Mouse (Mus musculus): ENCODE measurements around the gene Ppp1r9a.
"Not testable (repeated sequence)": the region's sequence is repeated elsewhere in the genome, so short reads cannot be mapped to it uniquely, and the experiment has no call there.

Gene Ppp1r9a

DNA sequence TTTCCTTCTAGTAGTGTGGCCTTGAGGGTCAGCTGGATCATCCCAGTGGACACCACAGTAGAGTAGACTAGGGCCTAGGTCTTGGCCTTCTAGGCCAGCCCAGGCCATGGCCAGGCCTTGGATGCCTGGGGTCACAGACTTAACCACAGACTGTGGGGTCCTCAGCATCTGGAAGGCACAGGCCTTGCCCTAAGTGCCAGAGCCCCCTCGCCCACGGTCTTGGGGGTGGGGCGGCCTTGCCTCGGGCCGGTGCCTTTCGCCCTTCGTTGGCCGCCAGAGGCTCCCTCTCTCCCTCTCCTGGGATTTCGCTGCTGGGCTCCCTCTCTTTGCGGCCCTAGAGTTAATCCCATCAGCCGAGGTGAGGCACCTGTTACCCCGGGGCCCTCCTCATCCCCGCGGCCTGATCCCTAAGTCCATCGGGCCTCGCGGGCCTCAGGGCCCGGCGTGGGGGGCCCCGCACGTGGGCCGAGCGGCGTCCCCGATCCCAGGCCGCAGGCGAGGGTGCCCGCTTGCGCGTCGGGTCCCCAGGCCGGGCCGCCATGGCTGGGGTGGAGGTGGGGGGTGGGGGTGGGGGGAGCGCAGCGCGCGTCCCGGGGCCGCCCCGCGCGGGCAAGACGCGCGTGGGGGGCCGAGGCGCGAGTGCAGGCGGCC is at the start of gene Ppp1r9a:
Ppp1r9a (plus strand) TSS at position 244 of the 651 bp plus-strand sequence.
- DNase-seq (ENCODE audit: low spot score in 2 of 2), result peak in 1 of 2 experiments; percentile 58

GRCm38 (mm10) chr6:4855236-4855635 is 47.5 kb upstream of the Ppp1r9a start:
- no peak for DNase-seq (ENCODE audit: low spot score in 2 of 2)

DNA sequence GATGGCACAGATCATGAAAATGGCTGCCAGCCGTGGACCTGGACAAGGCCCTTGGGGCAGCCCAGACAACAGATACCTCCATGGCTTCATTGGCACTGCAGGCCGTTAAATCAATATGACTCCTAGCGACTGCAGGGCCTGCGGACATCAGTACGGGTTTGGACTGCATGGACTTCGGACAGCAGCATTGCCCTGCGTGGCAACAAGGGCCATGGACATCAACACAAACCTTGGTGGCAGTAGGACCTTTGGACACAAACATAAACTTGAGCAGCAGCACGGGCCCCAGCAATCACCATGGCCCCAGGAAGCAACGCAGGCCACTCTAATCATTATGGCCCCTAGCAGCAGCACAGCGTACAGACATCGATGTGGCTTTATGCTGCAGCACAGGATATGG is 45.8 kb upstream of the Ppp1r9a start:
- DNase-seq (ENCODE audit: low spot score in 2 of 2), result no peak

GRCm38 (mm10) chr6:4884316-4884715 is 18.4 kb upstream of the Ppp1r9a start:
- no peak for DNase-seq (ENCODE audit: low spot score in 2 of 2)

GRCm38 (mm10) chr6:4889544-4889943 is 13.2 kb upstream of the Ppp1r9a start:
- DNase-seq (ENCODE audit: low spot score in 2 of 2), result no peak

- no peak for DNase-seq (ENCODE audit: low spot score in 2 of 2)
Measured at GRCm38 (mm10) chr6:4892417-4892816, 10.3 kb upstream of the Ppp1r9a start.

DNA sequence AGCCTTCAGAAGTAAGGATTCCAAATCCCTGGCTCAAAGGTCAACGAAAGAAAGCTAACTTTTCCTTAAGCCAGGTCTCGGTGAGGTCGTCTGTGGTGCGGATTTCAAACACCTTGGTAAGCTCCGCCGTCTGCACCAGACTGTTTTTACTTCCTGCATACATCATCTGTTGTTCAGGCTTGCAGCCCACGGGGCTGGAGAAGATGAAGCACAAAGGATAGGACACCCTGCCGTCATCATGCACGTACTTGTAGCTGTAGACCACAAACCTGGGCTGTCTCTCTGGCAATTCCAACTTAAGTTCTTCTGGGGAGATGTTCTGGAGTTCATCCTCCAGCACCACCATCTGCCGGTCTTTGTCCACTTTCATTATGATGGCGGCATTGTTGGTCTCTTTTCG is 9.4 kb upstream of the Ppp1r9a start:
- not testable (repeated sequence) for DNase-seq (ENCODE audit: low spot score in 2 of 2)

- no peak for DNase-seq (ENCODE audit: low spot score in 2 of 2)
Measured at GRCm38 (mm10) chr6:4899906-4900305, 2.8 kb upstream of the Ppp1r9a start.

DNA sequence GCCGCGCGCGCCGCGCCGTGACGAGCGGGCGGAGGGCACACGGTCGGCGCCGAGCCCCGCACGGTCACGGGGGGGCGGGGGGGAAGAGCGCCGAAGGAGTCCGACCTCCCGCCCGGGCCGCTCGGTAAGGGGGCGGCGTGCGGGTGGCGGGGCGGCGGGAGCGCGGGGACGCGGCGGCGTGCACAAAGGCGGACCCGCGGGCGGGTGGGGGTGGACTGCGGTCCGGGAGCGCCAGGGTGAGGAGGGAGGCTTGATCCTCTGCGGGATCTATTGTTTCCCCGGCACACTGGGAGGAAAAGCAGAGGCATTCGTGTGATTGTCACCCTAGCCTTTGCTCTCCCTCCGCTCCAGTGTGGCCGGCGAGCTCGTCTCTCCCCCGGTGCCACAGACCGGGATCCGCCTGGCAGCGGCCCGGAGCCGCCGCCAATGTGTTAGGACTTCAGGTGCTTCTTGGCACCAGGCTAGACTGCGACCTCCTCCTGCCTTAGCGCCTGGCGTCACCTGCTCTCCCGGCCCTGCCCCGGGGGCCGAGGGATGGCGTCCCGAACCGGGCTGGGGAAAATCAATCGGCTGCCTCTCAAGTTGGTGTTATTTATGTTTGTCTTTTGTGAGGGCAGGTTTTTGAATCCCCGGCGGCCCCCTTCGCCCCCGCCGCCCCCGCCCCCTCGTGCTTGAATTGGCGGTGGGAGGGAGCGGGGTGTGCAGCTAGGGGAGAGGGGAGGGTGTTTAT is 773 bp downstream of the Ppp1r9a start:
- peak; percentile 27 to 61 for DNase-seq (ENCODE audit: low spot score in 2 of 2)

DNA sequence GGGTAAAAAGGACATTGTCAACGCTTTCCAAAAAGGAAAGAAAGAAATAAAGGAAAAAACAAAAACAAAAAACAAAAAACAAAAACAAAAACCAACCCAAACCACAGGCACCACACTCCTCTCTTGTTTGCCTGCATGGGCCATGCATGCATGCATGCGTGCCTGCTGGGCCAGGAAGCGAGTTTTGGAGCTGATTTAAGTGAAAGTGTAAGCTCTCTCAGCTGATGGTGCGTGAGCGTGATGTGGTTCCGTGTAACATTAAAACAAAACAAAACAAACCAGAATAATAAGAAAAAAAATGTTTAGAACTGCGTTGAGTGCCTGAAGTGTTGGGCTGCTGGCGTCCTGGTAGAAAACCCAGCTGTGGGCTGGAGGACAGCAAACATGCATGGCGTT is 1.3 kb downstream of the Ppp1r9a start:
- DNase-seq (ENCODE audit: low spot score in 2 of 2), result peak in 1 of 2 experiments; percentile 9

GRCm38 (mm10) chr6:4910042-4910634 is 7.4 kb downstream of the Ppp1r9a start:
- DNase-seq (ENCODE audit: low spot score in 2 of 2), result no peak

- no peak for DNase-seq (ENCODE audit: low spot score in 2 of 2)
Measured at GRCm38 (mm10) chr6:4918470-4918869, 15.8 kb downstream of the Ppp1r9a start.

- DNase-seq (ENCODE audit: low spot score in 2 of 2), result not testable (repeated sequence)
Measured at GRCm38 (mm10) chr6:4923791-4924190, 21.1 kb downstream of the Ppp1r9a start.

- no peak for DNase-seq (ENCODE audit: low spot score in 2 of 2)
Measured at GRCm38 (mm10) chr6:4925966-4926687, 23.4 kb downstream of the Ppp1r9a start.

DNA sequence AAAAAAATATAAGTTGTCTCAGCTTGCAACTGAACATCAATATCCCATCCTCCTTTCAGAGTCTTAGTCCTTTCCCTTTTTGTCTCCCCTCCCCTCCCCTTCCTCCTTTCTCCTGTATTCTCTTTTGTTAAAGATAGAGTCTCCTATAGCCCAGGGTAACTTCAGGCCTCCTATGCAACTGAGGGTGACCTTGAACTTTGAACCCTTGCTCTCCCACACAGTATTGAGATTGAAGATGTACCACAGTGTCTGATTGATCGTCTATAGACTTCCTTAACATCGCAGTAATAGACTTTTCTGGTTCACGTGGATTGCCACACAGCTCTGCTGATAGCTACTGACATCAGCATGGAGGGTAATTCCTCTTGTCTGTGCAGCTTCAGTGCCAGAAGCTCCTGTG is 27.6 kb downstream of the Ppp1r9a start:
- DNase-seq (ENCODE audit: low spot score in 2 of 2), result no peak

DNA sequence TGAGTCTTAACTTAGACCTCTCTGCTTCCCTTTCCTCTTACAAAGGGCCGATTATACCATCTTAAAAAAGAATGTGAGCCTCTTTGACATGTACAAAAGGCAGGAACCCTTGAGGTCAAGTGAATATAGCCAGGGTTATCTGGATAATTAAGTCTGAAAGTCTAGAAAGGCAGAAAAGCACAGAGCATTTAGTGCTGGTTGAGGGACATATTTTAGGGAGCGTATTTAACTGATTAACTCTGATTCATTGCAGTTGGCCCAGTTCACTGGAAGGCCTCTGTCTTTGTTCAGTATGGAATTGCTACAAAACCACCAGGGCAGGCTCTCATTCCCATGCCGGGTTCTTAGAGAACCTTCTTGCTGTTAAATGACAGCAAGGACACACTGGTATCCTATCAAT is 36.2 kb downstream of the Ppp1r9a start:
- DNase-seq (ENCODE audit: low spot score in 2 of 2), result no peak

DNA sequence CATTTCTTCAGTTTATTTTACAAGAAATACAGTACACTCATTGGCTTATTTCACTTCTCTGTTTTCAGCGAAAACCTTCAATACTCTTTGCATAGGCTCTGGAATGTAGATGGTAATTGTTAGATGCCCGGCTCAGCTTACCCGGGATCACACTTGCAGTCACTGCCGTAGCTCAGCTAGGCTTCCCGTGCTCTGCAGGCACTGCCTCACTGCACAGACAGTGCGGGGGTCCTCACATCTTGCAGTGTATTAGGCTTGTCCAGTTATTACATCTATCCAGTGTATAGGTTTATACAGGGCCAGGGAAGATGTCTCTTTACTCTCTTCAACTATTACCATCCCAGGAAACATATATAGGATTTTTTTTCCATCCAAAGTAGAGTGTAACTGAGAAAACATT is 37.4 kb downstream of the Ppp1r9a start:
- no peak for DNase-seq (ENCODE audit: low spot score in 2 of 2)

GRCm38 (mm10) chr6:4940639-4941038 is 37.9 kb downstream of the Ppp1r9a start:
- no peak for DNase-seq (ENCODE audit: low spot score in 2 of 2)

- DNase-seq (ENCODE audit: low spot score in 2 of 2), result no peak
Measured at GRCm38 (mm10) chr6:4943821-4944220, 41.1 kb downstream of the Ppp1r9a start.

GRCm38 (mm10) chr6:4948056-4948455 is 45.3 kb downstream of the Ppp1r9a start:
- no peak for DNase-seq (ENCODE audit: low spot score in 2 of 2)

- DNase-seq (ENCODE audit: low spot score in 2 of 2), result no peak
Measured at GRCm38 (mm10) chr6:4949701-4950100, 47.0 kb downstream of the Ppp1r9a start.

- no peak for DNase-seq (ENCODE audit: low spot score in 2 of 2)
Measured at GRCm38 (mm10) chr6:4953028-4953719, 50.5 kb downstream of the Ppp1r9a start.
